Mouse (Mus musculus): ENCODE measurements at regions not wholly inside any gene's neighbourhood (a gene's known extent, or its start where the extent isn't known, plus 50 kb on each side); places are given as distances from the start of the nearest gene placed in this dataset.
A peak's percentile ranks its signal among the peaks of the same experiment; 100 is the strongest.

- no peak for DNase-seq (ENCODE audit: low read depth)
Measured at GRCm38 (mm10) chr15:93880302-93880701, 284.6 kb upstream of the Prickle1 start.

DNA sequence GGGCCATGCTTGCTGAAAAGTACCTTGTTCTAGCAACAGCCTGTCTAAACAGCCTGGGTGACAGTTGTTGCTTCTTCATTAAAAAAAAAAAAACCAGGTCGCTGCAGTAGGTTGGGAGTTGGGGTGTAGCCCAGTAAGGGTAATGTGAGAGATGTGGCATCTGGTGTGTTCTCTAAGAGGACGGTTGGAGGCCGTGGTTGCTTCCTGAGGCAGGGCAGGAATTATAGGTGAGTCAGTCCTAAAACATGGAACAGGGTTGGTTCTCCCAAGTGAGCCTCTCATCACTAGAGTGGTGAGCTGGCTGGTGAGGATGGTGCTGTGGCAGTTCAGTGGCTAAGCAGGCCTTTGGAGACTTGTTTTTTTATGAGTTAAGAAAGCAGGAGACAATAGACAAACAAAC, 283.3 kb upstream of the Prickle1 start:
- DNase-seq (ENCODE audit: low read depth): no peak

DNA sequence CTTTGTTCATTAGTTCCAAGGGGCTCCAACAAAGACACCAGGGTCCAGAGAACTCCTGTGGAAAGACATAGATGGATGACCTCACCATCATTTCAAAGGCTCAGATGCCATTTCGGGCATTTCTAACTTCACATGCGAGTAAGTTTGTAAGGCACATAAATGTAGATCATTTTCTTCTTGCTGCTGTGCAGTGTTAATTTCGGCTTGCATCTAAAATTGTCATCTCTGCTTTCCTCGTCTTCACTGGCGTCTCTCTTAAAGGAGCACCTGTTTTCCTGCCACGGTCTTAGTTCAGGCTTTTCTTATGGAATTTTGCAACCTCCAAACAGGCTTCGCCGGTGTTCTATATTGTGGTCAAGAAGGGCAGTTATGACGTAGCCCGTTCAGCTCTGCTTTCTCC, 280.6 kb upstream of the Prickle1 start:
- no peak for DNase-seq (ENCODE audit: low read depth)

DNA sequence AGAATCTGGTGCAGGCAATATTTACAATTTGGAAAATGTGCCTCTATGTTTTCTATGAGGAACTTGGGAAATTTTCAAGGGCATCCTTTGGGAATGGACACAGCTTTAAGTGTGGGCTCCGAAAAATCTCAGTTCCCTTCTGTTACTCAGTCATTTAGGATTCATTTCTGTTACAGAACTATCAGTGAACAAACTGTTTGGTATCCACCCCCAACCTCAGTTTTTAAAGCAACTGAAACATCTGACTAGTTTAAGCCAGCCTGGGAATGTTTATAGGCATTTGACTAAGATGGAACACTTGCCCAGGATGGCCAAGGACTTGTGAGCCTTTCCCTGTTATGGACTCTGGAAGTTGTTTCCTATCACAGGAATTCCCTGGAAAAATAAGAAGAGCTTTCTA, 280.0 kb upstream of the Prickle1 start:
- DNase-seq (ENCODE audit: low read depth): no peak

GRCm38 (mm10) chr15:93874206-93874605, 278.5 kb upstream of the Prickle1 start:
- no peak for DNase-seq (ENCODE audit: low read depth)

DNA sequence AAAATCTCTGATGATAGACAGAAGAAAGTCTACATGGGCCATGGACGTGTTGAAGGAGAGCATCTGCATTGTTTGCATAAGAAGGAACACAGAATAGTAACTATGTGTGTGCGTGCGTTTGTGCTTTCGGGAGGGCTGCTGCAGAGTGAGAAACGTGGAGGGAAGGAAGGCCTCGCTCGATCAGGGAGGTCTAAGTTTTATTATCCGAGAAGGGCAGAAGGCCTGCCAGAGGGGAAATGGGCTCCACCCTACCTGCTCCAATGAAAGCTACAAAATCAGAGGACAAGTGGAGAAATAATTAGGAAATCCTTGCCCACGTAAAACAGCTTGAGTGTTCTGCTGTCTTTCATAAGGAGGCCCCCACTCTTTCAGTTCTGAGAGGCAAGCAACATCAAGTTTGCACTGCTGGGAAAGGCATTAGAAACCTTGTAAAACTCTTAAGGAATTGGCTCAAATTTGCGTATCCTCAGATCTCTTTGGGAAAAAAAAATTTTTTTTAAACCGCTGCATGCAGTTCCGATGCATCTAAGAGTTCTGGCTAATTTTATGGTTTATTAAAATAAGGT, 261.7 kb upstream of the Prickle1 start:
- DNase-seq (ENCODE audit: low read depth): no peak

DNA sequence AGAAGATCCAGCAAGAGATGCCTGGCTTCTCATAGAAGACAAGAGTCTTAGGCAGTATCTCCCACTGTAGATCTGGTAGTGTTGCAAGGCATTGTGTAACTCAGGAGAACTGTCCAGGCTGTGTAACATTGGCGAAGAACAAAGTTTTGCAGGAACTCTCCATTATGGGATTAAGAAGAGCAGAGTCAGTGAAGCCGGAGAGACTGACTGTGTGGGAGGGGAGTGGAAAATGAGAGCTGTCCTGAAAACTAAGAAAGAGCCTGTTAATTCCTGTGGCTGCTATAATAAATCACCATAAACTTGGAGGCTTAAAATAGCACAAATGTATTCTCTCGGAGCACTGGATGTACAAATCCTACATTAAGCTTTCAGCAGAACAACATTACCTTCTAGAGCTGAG, 257.5 kb upstream of the Prickle1 start:
- DNase-seq (ENCODE audit: low read depth): no peak

- DNase-seq (ENCODE audit: low read depth): no peak
Measured at GRCm38 (mm10) chr15:93852126-93852525, 256.4 kb upstream of the Prickle1 start.

DNA sequence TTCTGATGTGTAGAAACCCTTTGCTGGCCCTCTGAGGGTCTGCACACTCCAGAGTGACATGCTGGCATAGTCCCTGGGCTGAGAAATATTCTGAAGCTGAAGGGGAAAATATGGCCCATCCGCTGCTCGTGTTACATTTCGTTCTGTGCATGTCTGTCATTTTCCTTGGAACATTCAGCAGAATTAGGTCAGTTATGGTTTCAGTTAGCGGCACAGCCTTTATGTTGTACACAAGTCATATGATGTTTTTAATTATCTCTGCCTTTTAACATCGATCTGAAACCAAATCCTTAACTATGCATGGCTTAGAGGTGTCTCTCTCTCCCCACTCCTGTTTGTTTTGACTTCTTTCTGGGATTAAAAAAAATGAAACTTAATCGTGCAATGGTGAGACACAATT, 254.7 kb upstream of the Prickle1 start:
- DNase-seq (ENCODE audit: low read depth): no peak

- no peak for DNase-seq (ENCODE audit: low read depth)
Measured at GRCm38 (mm10) chr15:93848830-93849229, 253.1 kb upstream of the Prickle1 start.

DNA sequence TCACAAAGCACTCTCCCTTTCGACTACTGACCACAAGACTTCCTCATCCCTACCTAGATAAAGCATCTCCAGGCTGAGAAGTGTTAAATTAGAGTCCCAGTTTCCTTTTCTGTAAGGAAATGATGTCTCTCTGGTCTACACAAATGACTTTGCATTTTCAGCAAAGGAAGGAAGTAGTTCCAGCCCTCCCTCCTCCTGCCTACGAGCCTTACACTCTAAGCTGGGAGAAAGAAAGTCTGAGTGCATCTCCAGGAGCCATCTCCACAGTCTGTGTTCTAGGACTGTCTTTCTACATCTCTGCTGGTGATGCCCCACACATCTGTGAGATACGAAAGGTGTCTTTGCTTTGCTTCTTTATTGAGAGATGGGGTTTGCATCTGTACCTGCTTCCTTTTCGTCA, 251.1 kb upstream of the Prickle1 start:
- DNase-seq (ENCODE audit: low read depth): no peak

- DNase-seq (ENCODE audit: low read depth): no peak
Measured at GRCm38 (mm10) chr15:93845801-93846200, 250.1 kb upstream of the Prickle1 start.

- DNase-seq (ENCODE audit: low read depth): no peak
Measured at GRCm38 (mm10) chr15:93832956-93833355, 237.3 kb upstream of the Prickle1 start.

DNA sequence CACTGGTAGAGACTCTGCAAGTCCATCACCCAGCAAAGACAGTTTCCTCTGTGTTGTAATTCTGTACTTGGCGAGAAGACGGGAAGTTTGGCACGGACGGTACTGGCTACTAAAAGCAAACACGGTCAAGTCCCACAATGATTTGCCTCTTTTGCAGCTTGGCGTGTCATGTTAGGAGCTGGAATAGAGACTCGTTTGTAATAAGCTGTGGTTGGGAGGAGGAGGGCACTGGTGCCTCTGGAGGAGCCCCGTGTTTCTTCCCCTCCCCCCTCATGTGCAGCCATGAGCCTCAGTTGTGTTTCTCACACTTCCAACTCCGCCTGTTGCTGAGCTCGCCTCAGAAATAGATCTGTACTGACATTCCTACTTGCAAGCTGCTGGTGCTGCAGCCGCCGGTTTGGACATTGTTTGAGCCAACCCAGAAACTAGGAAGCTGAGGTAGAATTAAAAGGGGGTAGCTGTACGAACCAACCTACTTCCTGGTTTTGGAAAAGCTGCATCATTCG, 236.8 kb upstream of the Prickle1 start:
- DNase-seq (ENCODE audit: low read depth): peak; percentile 83

DNA sequence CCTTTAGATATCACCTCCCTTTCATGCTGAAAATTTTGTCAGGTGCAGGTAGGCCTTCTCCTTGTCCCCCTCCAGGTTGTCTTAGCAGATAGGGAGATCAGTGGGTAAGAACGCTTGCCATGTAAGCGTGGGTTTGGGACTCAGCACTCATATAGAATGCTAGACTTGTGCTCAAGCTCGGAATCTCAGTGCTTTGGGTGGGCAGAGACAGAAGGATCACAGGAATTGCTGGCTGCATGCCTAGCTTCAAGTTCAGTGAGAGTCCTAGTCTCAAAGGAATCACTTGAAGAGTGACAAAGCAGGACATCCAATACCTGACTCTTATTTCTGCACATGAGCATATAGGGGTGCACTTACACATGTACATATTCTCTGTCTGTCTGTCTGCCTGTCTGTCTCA, 235.5 kb upstream of the Prickle1 start:
- DNase-seq (ENCODE audit: low read depth): no peak

- DNase-seq (ENCODE audit: low read depth): no peak
Measured at GRCm38 (mm10) chr15:93824729-93825694, 229.3 kb upstream of the Prickle1 start.

- DNase-seq (ENCODE audit: low read depth): no peak
Measured at GRCm38 (mm10) chr15:93821236-93821635, 225.5 kb upstream of the Prickle1 start.

GRCm38 (mm10) chr15:93812011-93812410, 216.3 kb upstream of the Prickle1 start:
- DNase-seq (ENCODE audit: low read depth): no peak

DNA sequence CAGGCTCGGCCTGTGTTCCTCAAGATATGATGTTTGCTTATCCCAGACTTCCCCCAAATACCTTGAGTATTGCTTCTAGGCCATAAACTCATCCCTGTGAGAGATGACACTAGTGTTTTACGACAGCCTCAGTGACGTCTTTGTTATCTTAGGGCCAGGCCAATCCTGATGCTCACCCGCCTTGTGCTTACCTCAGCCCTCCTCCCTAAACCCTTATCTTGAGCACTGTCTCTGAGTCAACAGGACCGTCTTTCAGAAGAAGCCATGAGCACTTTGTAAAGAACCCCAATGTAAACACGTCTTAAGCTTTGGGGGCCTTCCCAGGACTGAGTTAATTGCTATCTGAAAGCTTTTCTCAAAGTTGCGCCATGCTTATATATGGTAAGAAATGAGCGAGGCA, 212.3 kb upstream of the Prickle1 start:
- DNase-seq (ENCODE audit: low read depth): no peak

- DNase-seq (ENCODE audit: low read depth): no peak
Measured at GRCm38 (mm10) chr15:93807505-93807904, 211.8 kb upstream of the Prickle1 start.

DNA sequence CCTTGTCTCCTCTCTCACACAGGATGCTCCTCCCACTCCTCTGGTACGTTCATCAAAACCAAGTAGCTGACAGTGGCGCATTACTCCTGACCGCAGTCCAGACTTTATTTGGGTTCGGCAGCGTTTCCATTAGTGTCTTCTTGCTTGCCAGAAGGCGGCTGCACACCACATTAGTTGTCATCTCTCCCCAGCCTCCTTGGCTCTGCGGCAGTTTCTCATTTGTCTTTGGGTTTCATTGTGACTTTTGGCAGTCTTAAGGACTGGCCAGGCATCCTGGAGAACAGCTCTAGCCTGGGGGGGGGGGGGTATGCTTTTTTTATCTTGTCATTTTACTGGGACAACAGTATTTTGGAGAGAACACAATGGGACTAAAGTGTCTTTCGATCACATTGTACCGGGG, 209.0 kb upstream of the Prickle1 start:
- peak; percentile 22 for DNase-seq (ENCODE audit: low read depth)

- DNase-seq (ENCODE audit: low read depth): no peak
Measured at GRCm38 (mm10) chr15:93790531-93790930, 194.8 kb upstream of the Prickle1 start.

DNA sequence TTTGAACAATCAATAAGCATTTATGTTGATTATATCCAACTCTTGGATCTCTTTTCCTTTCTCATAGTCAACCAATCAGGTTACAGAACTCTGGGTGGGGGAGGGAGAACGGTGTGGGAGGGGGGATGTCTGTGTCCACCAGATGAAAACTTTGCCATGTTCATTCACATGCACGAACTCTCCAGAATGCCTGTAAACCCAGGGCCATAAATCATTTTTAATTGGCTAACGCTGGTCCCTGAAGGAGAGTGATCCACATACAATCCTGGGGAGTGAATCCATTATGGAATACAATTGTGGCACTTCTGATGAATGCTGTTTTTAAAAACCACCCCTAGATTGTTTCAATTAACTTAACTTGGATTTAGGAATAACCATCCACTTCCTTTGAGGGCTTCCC, 194.1 kb upstream of the Prickle1 start:
- DNase-seq (ENCODE audit: low read depth): no peak

All from fibroblast of lung, adult 2 months (primary cell).